Mouse (Mus musculus) embryonic facial prominence, embryonic 13.5 days (tissue): ENCODE data around the gene Zfp217. TPM values are rescaled to one million over a fixed set of nuclear protein-coding genes. Genes with fewer than 3 reads are reported as not detected.
"Not testable (repeated sequence)": the region's sequence is repeated elsewhere in the genome, so short reads cannot be mapped to it uniquely, and the experiment has no call there.

Experiments
- ATAC-seq: fragments of 200-750 bp; cut with Nextera tagmentation; 2 replicates; pipeline ENCODE4 v1.8.0; 2017; ENCODE audit warnings: low read depth; ENCODE audit not compliant: insufficient number of reproducible peaks, insufficient read depth, low FRiP score, low TSS enrichment
- H3K27ac ChIP-seq: fragments of 300-500 bp; sonication (generic); 2 replicates; pipeline ENCODE4 v1.5.1; 2015; ENCODE audit warnings: moderate library complexity, mild to moderate bottlenecking, inconsistent platforms
- H3K27me3 ChIP-seq: fragments of 300-500 bp; sonication (generic); 2 replicates; pipeline ENCODE4 v1.6.1; 2015; ENCODE audit warnings: mild to moderate bottlenecking, inconsistent platforms
- H3K36me3 ChIP-seq: fragments of 300-500 bp; sonication (generic); 2 replicates; pipeline ENCODE4 v1.6.1; 2015; ENCODE audit warnings: mild to moderate bottlenecking, inconsistent platforms
- H3K4me1 ChIP-seq: fragments of 300-500 bp; sonication (generic); 2 replicates; pipeline ENCODE4 v1.6.1; 2015; ENCODE audit warnings: inconsistent platforms
- H3K4me2 ChIP-seq: fragments of 300-500 bp; sonication (generic); 2 replicates; pipeline ENCODE4 v1.6.1; 2015; ENCODE audit warnings: moderate library complexity, mild to moderate bottlenecking, inconsistent platforms
- H3K4me3 ChIP-seq: fragments of 300-500 bp; sonication (generic); 2 replicates; pipeline ENCODE4 v1.5.1; 2015; ENCODE audit warnings: mild to moderate bottlenecking, inconsistent platforms
- H3K9ac ChIP-seq: fragments of 300-500 bp; sonication (generic); 2 replicates; pipeline ENCODE4 v1.6.1; 2015; ENCODE audit warnings: mild to moderate bottlenecking, inconsistent platforms
- H3K9me3 ChIP-seq: fragments of 300-500 bp; sonication (generic); 2 replicates; pipeline ENCODE4 v1.6.1; 2016; ENCODE audit warnings: inconsistent platforms
- WGBS: fragments of 180-500 bp; shearing (Covaris S2); methylation state at CpG from one replicate; pipeline ENCODE4 v1.1.7; 2015; ENCODE audit warnings: mixed read lengths; 5-methylcytosine and 5-hydroxymethylcytosine counted together
- polyA plus RNA-seq: library from polyadenylated mRNA; unstranded; fragments of >200 nt; fragmentation: Nextera tagmentation; extraction: Ambion mirVana; gene quantifications from 2 replicates; pipeline ENCODE4 v1.2.1, GENCODE M21; 2015

Gene Zfp217
- polyA plus RNA-seq, 1 experiment from 2014 or later: 4.7 TPM

- not testable (repeated sequence) for H3K9ac ChIP-seq, H3K27me3 ChIP-seq, H3K36me3 ChIP-seq, ATAC-seq, H3K4me2 ChIP-seq, H3K4me3 ChIP-seq, H3K9me3 ChIP-seq, H3K27ac ChIP-seq
- H3K4me1 ChIP-seq: peaks cover 27% of the 10 kb centered on the region
- 94% methylated on average over 3 of the region's 3 CpGs for WGBS
Observed at GRCm38 (mm10) chr2:170180769-170181168, 32.9 kb upstream of the Zfp217 start.

- H3K9ac ChIP-seq: no peak overlapping the region
- 78% methylated on average over 5 of the region's 5 CpGs for WGBS
- H3K4me3 ChIP-seq: no peak overlapping the region
- H3K27ac ChIP-seq: no peak overlapping the region
- no peak overlapping the region for H3K4me2 ChIP-seq
- H3K9me3 ChIP-seq: no peaks in the 10 kb centered on the region
- H3K27me3 ChIP-seq: no peaks in the 10 kb centered on the region
- H3K36me3 ChIP-seq: no peaks in the 10 kb centered on the region
- peaks cover 23% of the 10 kb centered on the region for H3K4me1 ChIP-seq
- no peak for ATAC-seq
Observed at GRCm38 (mm10) chr2:170179317-170179716, 31.4 kb upstream of the Zfp217 start.

- Histone ChIP-seq H3K4me3 (no peak overlapping the region), H3K4me1 (peaks cover 26% of the 10 kb centered on the region), H3K9ac (no peak overlapping the region; the same call in 1 of the 2 replicates), H3K4me2 (peak overlapping the region; percentile 12; the same call in 1 of the 2 replicates), H3K36me3 (no peaks in the 10 kb centered on the region), H3K9me3 (no peaks in the 10 kb centered on the region), H3K27ac (no peak overlapping the region), H3K27me3 (no peaks in the 10 kb centered on the region)
- no peak for ATAC-seq
- WGBS: 24% methylated on average over 8 of the region's 8 CpGs
Observed at GRCm38 (mm10) chr2:170177323-170177722, 29.4 kb upstream of the Zfp217 start.

GRCm38 (mm10) chr2:170176284-170176926 is 28.5 kb upstream of the Zfp217 start:
- peaks cover 26% of the 10 kb centered on the region for H3K4me1 ChIP-seq
- ATAC-seq: no peak
- WGBS: 26% methylated on average over 7 of the region's 8 CpGs
- H3K9ac ChIP-seq: no peak overlapping the region
- H3K27ac ChIP-seq: no peak overlapping the region; the same call in 1 of the 2 replicates
- no peaks in the 10 kb centered on the region for H3K27me3 ChIP-seq
- no peak overlapping the region for H3K4me2 ChIP-seq
- no peak overlapping the region for H3K4me3 ChIP-seq
- H3K36me3 ChIP-seq: no peaks in the 10 kb centered on the region
- no peaks in the 10 kb centered on the region for H3K9me3 ChIP-seq

- Histone ChIP-seq H3K4me1 (peaks cover 26% of the 10 kb centered on the region), H3K27me3 (no peaks in the 10 kb centered on the region), H3K36me3 (no peaks in the 10 kb centered on the region), H3K4me2 (no peak overlapping the region), H3K9ac (no peak overlapping the region), H3K27ac (peak overlapping the region; percentile 55; the same call in 1 of the 2 replicates), H3K9me3 (no peaks in the 10 kb centered on the region), H3K4me3 (no peak overlapping the region)
- 60% methylated on average over 7 of the region's 7 CpGs for WGBS
- no peak for ATAC-seq
Observed at GRCm38 (mm10) chr2:170175661-170176150, 27.8 kb upstream of the Zfp217 start.

GRCm38 (mm10) chr2:170175190-170175589 is 27.3 kb upstream of the Zfp217 start:
- Histone ChIP-seq H3K4me1 (peaks cover 26% of the 10 kb centered on the region), H3K27ac (peak overlapping the region; percentile 55; the same call in 1 of the 2 replicates)
- 78% methylated on average over 3 of the region's 3 CpGs for WGBS

GRCm38 (mm10) chr2:170169062-170169461 is 21.2 kb upstream of the Zfp217 start:
- Histone ChIP-seq H3K36me3 (no peaks in the 10 kb centered on the region), H3K9ac (no peak overlapping the region), H3K4me1 (peaks cover 7% of the 10 kb centered on the region), H3K4me3 (no peak overlapping the region), H3K9me3 (no peaks in the 10 kb centered on the region), H3K27ac (no peak overlapping the region), H3K4me2 (no peak overlapping the region), H3K27me3 (no peaks in the 10 kb centered on the region)
- no peak for ATAC-seq

More at GRCm38 (mm10) chr2:170175190-170175589, 27.3 kb upstream of the Zfp217 start:
- Histone ChIP-seq H3K4me3 (no peak overlapping the region), H3K4me2 (no peak overlapping the region), H3K9ac (no peak overlapping the region), H3K36me3 (no peaks in the 10 kb centered on the region), H3K27me3 (no peaks in the 10 kb centered on the region), H3K9me3 (no peaks in the 10 kb centered on the region)
- no peak for ATAC-seq

- Histone ChIP-seq H3K4me2 (no peak overlapping the region), H3K9me3 (no peaks in the 10 kb centered on the region), H3K4me3 (no peak overlapping the region), H3K36me3 (no peaks in the 10 kb centered on the region), H3K27ac (no peak overlapping the region), H3K4me1 (no peaks in the 10 kb centered on the region), H3K9ac (no peak overlapping the region), H3K27me3 (no peaks in the 10 kb centered on the region)
- 67% methylated on average over 10 of the region's 10 CpGs for WGBS
- no peak for ATAC-seq
Observed at GRCm38 (mm10) chr2:170165649-170166048, 17.7 kb upstream of the Zfp217 start.

GRCm38 (mm10) chr2:170163671-170164462 is 16.0 kb upstream of the Zfp217 start:
- no peak for ATAC-seq
- 0 out of 2 replicates have a peak, but pooled peaks cover 7% of the 10 kb centered on the region for H3K4me1 ChIP-seq
- no peak overlapping the region for H3K4me2 ChIP-seq
- no peak overlapping the region for H3K4me3 ChIP-seq
- no peak overlapping the region for H3K27ac ChIP-seq
- 87% methylated on average over 18 of the region's 18 CpGs for WGBS
- no peaks in the 10 kb centered on the region for H3K9me3 ChIP-seq
- H3K36me3 ChIP-seq: no peaks in the 10 kb centered on the region
- H3K27me3 ChIP-seq: no peaks in the 10 kb centered on the region
- H3K9ac ChIP-seq: no peak overlapping the region

GRCm38 (mm10) chr2:170159795-170160568 is 12.1 kb upstream of the Zfp217 start:
- H3K27me3 ChIP-seq: no peaks in the 10 kb centered on the region
- no peaks in the 10 kb centered on the region for H3K36me3 ChIP-seq
- peak overlapping the region; percentile 44; the same call in 1 of the 2 replicates for H3K27ac ChIP-seq
- H3K4me1 ChIP-seq: peaks cover 14% of the 10 kb centered on the region
- H3K4me2 ChIP-seq: peak overlapping the region; percentile 18; the same call in 1 of the 2 replicates
- ATAC-seq: no peak
- H3K9ac ChIP-seq: peak overlapping the region; percentile 32; the same call in 1 of the 2 replicates
- H3K9me3 ChIP-seq: no peaks in the 10 kb centered on the region
- WGBS: 49% methylated on average over 15 of the region's 15 CpGs
- H3K4me3 ChIP-seq: no peak overlapping the region

GRCm38 (mm10) chr2:170158987-170159386 is 11.1 kb upstream of the Zfp217 start:
- H3K4me3 ChIP-seq: no peak overlapping the region
- no peaks in the 10 kb centered on the region for H3K36me3 ChIP-seq
- no peaks in the 10 kb centered on the region for H3K9me3 ChIP-seq
- no peak overlapping the region for H3K4me2 ChIP-seq
- WGBS: 89% methylated on average over 4 of the region's 4 CpGs
- no peak overlapping the region for H3K9ac ChIP-seq
- H3K27me3 ChIP-seq: no peaks in the 10 kb centered on the region
- H3K27ac ChIP-seq: no peak overlapping the region
- peaks cover 21% of the 10 kb centered on the region for H3K4me1 ChIP-seq
- no peak for ATAC-seq
